Mouse (Mus musculus): Measurements from ENCODE around the gene Rtkn2. TPM values are rescaled to one million over a fixed set of nuclear protein-coding genes. Genes with fewer than 3 reads are reported as not detected.

Gene Rtkn2
- polyA plus RNA-seq, 1 experiment from 2014 or later, result 0.22 TPM

GRCm38 (mm10) chr10:68066173-68066572, 86.8 kb downstream of the Rtkn2 start:
- 75% methylated on average over 5 of the region's 5 CpGs for WGBS (ENCODE audit: missing documents)
- no peaks in the 10 kb centered on the region for H3K36me3 ChIP-seq (ENCODE audit: inconsistent target)

GRCm38 (mm10) chr10:68067961-68068360, 88.6 kb downstream of the Rtkn2 start:
- H3K79me2 ChIP-seq (ENCODE audit: inconsistent target), result no peaks in the 10 kb centered on the region
- no peak overlapping the region for H3K4me3 ChIP-seq (ENCODE audit: inconsistent target)
- no peak overlapping the region for H3K27ac ChIP-seq
- WGBS (ENCODE audit: missing documents), result 91% methylated on average over 5 of the region's 5 CpGs
- no peaks in the 10 kb centered on the region for H3K36me3 ChIP-seq (ENCODE audit: inconsistent target)

More at GRCm38 (mm10) chr10:68066173-68066572, 86.8 kb downstream of the Rtkn2 start:
- H3K79me2 ChIP-seq (ENCODE audit: inconsistent target), result no peaks in the 10 kb centered on the region
- H3K27ac ChIP-seq, result no peak overlapping the region
- no peak overlapping the region for H3K4me3 ChIP-seq (ENCODE audit: inconsistent target)

- Histone ChIP-seq H3K79me2 (ENCODE audit: inconsistent target) (no peaks in the 10 kb centered on the region), H3K27ac (no peak overlapping the region), H3K36me3 (ENCODE audit: inconsistent target) (no peaks in the 10 kb centered on the region), H3K4me3 (ENCODE audit: inconsistent target) (no peak overlapping the region)
- WGBS (ENCODE audit: missing documents), result 96% methylated on average over 8 of the region's 8 CpGs
Measured at GRCm38 (mm10) chr10:68068426-68068825, 89.1 kb downstream of the Rtkn2 start.

GRCm38 (mm10) chr10:68071041-68071440, 91.7 kb downstream of the Rtkn2 start:
- Histone ChIP-seq H3K4me3 (ENCODE audit: inconsistent target) (no peak overlapping the region), H3K36me3 (ENCODE audit: inconsistent target) (no peaks in the 10 kb centered on the region), H3K79me2 (ENCODE audit: inconsistent target) (no peaks in the 10 kb centered on the region), H3K27ac (no peak overlapping the region)
- WGBS (ENCODE audit: missing documents), result 88% methylated on average over 7 of the region's 7 CpGs

- Histone ChIP-seq H3K36me3 (ENCODE audit: inconsistent target) (no peaks in the 10 kb centered on the region), H3K4me3 (ENCODE audit: inconsistent target) (no peak overlapping the region), H3K79me2 (ENCODE audit: inconsistent target) (no peaks in the 10 kb centered on the region), H3K27ac (no peak overlapping the region)
- WGBS (ENCODE audit: missing documents), result 89% methylated on average over 4 of the region's 4 CpGs
Measured at GRCm38 (mm10) chr10:68072626-68073025, 93.3 kb downstream of the Rtkn2 start.

- WGBS (ENCODE audit: missing documents), result 96% methylated on average over 10 of the region's 12 CpGs
- H3K36me3 ChIP-seq (ENCODE audit: inconsistent target), result no peaks in the 10 kb centered on the region
- no peaks in the 10 kb centered on the region for H3K79me2 ChIP-seq (ENCODE audit: inconsistent target)
- H3K27ac ChIP-seq, result no peak overlapping the region
- no peak overlapping the region for H3K4me3 ChIP-seq (ENCODE audit: inconsistent target)
Measured at GRCm38 (mm10) chr10:68074291-68074690, 94.9 kb downstream of the Rtkn2 start.

GRCm38 (mm10) chr10:68075181-68075580, 95.8 kb downstream of the Rtkn2 start:
- Histone ChIP-seq H3K36me3 (ENCODE audit: inconsistent target) (no peaks in the 10 kb centered on the region), H3K4me3 (ENCODE audit: inconsistent target) (no peak overlapping the region), H3K27ac (no peak overlapping the region), H3K79me2 (ENCODE audit: inconsistent target) (no peaks in the 10 kb centered on the region)
- WGBS (ENCODE audit: missing documents), result 8% methylated on average over 5 of the region's 5 CpGs

GRCm38 (mm10) chr10:68078708-68079107, 99.3 kb downstream of the Rtkn2 start:
- 97% methylated on average over 3 of the region's 3 CpGs for WGBS (ENCODE audit: missing documents)
- no peak overlapping the region for H3K27ac ChIP-seq
- no peak overlapping the region for H3K4me3 ChIP-seq (ENCODE audit: inconsistent target)
- no peaks in the 10 kb centered on the region for H3K36me3 ChIP-seq (ENCODE audit: inconsistent target)
- H3K79me2 ChIP-seq (ENCODE audit: inconsistent target), result no peaks in the 10 kb centered on the region

GRCm38 (mm10) chr10:68079910-68080670, 100.7 kb downstream of the Rtkn2 start:
- Histone ChIP-seq H3K4me3 (ENCODE audit: inconsistent target) (no peak overlapping the region), H3K27ac (no peak overlapping the region), H3K36me3 (ENCODE audit: inconsistent target) (no peaks in the 10 kb centered on the region), H3K79me2 (ENCODE audit: inconsistent target) (no peaks in the 10 kb centered on the region)
- 68% methylated on average over 10 of the region's 10 CpGs for WGBS (ENCODE audit: missing documents)

- Histone ChIP-seq H3K79me2 (ENCODE audit: inconsistent target) (no peaks in the 10 kb centered on the region), H3K36me3 (ENCODE audit: inconsistent target) (no peaks in the 10 kb centered on the region), H3K4me3 (ENCODE audit: inconsistent target) (no peak overlapping the region), H3K27ac (no peak overlapping the region)
- 51% methylated on average over 6 of the region's 6 CpGs for WGBS (ENCODE audit: missing documents)
Measured at GRCm38 (mm10) chr10:68081712-68082111, 102.3 kb downstream of the Rtkn2 start.

GRCm38 (mm10) chr10:68085574-68085973, 106.2 kb downstream of the Rtkn2 start:
- Histone ChIP-seq H3K4me3 (ENCODE audit: inconsistent target) (no peak overlapping the region), H3K27ac (no peak overlapping the region), H3K79me2 (ENCODE audit: inconsistent target) (no peaks in the 10 kb centered on the region), H3K36me3 (ENCODE audit: inconsistent target) (no peaks in the 10 kb centered on the region)
- 20% methylated on average over 4 of the region's 4 CpGs for WGBS (ENCODE audit: missing documents)

GRCm38 (mm10) chr10:68086973-68087372, 107.6 kb downstream of the Rtkn2 start:
- Histone ChIP-seq H3K79me2 (ENCODE audit: inconsistent target) (no peaks in the 10 kb centered on the region), H3K4me3 (ENCODE audit: inconsistent target) (no peak overlapping the region), H3K36me3 (ENCODE audit: inconsistent target) (no peaks in the 10 kb centered on the region), H3K27ac (no peak overlapping the region)
- 96% methylated on average over 4 of the region's 4 CpGs for WGBS (ENCODE audit: missing documents)

- H3K79me2 ChIP-seq (ENCODE audit: inconsistent target), result no peaks in the 10 kb centered on the region
- no peak overlapping the region for H3K27ac ChIP-seq
- H3K4me3 ChIP-seq (ENCODE audit: inconsistent target), result no peak overlapping the region
- 82% methylated on average over 3 of the region's 3 CpGs for WGBS (ENCODE audit: missing documents)
- H3K36me3 ChIP-seq (ENCODE audit: inconsistent target), result no peaks in the 10 kb centered on the region
Measured at GRCm38 (mm10) chr10:68087722-68088121, 108.4 kb downstream of the Rtkn2 start.

- no peak overlapping the region for H3K27ac ChIP-seq
- WGBS (ENCODE audit: missing documents), result 78% methylated on average over 15 of the region's 15 CpGs
Measured at GRCm38 (mm10) chr10:68089435-68090196, 110.2 kb downstream of the Rtkn2 start.

GRCm38 (mm10) chr10:68090197-68090535, 110.8 kb downstream of the Rtkn2 start:
- Histone ChIP-seq H3K79me2 (ENCODE audit: inconsistent target) (no peaks in the 10 kb centered on the region), H3K36me3 (ENCODE audit: inconsistent target) (peaks cover 8% of the 10 kb centered on the region; the same call in 1 of the 2 replicates), H3K27ac (no peak overlapping the region), H3K4me3 (ENCODE audit: inconsistent target) (no peak overlapping the region)
- WGBS (ENCODE audit: missing documents), result 46% methylated on average over 4 of the region's 4 CpGs

More at GRCm38 (mm10) chr10:68089435-68090196, 110.2 kb downstream of the Rtkn2 start:
- Histone ChIP-seq H3K36me3 (ENCODE audit: inconsistent target) (peaks cover 3% of the 10 kb centered on the region; the same call in 1 of the 2 replicates), H3K4me3 (ENCODE audit: inconsistent target) (no peak overlapping the region), H3K79me2 (ENCODE audit: inconsistent target) (no peaks in the 10 kb centered on the region)
